Mouse (Mus musculus): Measurements from ENCODE around the gene Rassf8.

Rassf8 gene

DNA sequence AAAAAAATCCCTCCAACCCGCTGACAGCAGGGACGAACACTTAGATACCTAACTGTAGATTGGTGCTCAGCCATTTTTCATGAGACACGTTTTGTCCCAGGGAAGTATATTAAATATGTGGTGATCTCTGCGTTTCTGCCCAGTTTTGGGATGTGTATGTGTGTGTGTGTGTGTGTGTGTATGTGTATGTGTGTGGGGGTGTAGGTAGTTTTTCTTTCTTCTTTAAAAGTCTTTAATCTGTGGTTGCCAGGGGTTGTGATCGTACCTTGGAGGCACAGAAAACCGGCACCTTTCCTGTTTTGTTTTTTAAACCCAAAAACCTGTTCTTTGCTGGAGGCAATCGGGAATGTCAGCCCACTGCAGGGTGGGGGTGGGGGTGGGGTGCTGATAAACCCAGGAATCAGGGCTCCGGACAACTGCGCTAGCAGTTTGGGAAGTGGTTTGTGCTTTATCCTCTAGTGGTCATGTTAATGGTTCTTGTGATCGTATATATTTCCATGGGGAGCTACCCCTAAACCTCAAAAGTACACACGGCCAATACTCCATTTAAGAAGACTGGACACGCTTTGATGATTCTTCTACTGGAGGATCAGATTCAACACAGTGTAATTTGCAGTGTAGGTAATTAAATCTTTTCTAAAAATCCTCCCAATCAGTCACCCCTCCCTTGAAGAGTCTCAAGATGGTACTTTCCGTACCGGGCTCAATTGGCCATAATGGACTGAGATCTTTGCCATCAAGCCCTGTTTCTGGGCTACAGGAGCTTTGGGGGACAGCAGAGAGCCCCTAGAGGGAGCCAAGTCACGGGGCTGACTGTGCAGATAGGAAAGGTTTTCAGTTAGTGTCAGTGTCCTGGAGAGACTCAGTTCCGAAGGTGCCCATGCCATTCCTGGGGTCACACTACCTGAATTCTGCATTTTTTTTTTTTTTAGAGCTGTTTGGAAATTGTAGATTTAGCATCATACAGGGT is 1.4 kb downstream of the Rassf8 start:
- DNase-seq (ENCODE audit: low spot score in 2 of 2) = no peak

DNA sequence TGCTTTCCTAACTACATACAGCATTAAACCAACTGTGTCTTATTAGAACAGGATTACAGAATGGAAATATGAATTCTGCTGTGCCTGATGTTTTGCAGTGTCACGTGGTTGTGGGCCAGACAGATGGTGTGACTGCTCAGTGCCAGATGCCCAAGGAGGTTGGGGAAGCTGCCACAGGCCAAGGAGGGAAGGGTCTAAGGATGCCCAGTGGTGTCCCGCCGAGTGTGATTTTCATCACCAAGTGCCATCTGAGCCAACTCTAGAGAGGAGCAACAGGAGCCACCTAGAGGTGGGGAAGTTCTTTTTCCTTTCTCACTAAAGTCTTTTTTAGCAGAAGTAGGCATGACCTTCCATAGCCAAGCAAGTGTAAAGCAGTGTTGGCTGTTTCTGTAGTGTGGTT is 3.8 kb downstream of the Rassf8 start:
- no peak for DNase-seq (ENCODE audit: low spot score in 2 of 2)

GRCm38 (mm10) chr6:145753296-145753695 is 6.7 kb downstream of the Rassf8 start:
- no peak for DNase-seq (ENCODE audit: low spot score in 2 of 2)

- DNase-seq (ENCODE audit: low spot score in 2 of 2) = no peak
Observed at GRCm38 (mm10) chr6:145754416-145754815, 7.9 kb downstream of the Rassf8 start.

DNA sequence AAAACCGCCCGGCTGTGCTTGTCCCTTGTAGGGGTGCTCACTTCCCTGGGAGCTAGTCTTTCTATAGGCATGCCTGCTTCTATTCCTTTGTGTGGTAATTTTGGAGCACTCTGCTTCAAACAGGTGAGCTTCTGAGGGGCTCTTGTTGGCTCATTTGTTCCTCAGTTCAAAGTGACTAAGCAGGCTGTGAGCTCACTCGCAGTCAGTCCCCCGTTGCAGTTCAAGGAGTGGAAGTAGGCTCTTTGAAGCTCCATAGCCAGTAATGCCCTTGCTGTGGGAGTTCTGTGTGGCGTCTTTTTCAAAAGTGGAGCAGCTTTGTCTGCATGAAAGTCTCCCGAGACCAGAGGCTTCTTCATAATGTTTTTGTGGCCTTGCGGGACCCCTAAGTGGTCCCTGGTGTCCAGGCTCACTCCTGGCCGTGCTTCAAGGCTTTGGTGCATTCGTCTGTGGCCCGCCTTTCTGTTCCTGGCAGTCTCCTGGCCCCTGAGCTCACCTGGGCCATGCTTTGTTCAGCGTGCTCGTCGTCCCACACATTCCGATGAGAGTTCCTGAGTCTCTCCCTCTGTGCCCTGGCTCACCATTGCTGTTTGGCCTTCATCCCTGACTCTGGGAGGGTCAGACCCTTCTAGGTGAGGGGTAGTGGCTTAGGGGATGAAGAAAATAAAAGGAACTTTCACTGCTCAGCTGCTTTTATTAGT is 9.5 kb downstream of the Rassf8 start:
- DNase-seq (ENCODE audit: low spot score in 2 of 2) = no peak

DNA sequence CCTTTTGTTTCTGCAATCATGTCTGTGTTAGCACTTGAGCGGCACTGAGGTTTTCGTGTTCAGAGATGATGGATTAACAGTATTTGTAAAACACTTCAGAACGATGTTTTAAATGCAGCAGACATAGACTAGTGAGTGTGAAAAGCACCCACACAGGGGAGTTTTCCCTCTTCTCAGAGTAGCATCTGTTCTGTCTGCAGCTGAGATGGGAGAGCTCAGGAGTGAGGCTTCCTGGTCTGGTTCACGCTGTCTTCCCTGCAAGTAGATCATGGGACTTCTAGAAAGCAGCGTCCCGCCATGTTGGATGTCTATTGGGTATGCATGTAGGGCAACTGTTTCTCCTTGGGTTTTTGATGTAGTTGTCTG is 10.1 kb downstream of the Rassf8 start:
- DNase-seq (ENCODE audit: low spot score in 2 of 2) = no peak

- no peak for DNase-seq (ENCODE audit: low spot score in 2 of 2)
Observed at GRCm38 (mm10) chr6:145757346-145757745, 10.8 kb downstream of the Rassf8 start.

DNA sequence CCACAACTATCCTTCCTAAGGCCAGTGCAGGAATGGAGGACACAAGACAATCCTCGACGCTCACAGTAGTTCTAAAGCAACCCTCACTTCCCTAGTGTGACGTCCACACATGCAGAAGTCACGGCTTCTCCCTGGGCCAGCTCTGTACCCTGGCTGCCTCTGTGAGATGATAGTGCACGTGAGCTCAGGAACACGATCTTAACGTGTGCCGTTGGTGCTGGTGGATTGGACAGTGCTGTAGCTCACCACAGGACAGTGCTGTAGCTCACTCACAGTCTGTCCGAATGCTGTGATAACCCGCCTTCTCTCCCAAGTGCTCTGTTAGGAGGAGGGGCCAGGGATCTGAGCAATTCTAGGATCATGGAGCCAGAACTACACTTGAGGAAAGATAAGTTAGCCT is 12.1 kb downstream of the Rassf8 start:
- no peak for DNase-seq (ENCODE audit: low spot score in 2 of 2)

DNA sequence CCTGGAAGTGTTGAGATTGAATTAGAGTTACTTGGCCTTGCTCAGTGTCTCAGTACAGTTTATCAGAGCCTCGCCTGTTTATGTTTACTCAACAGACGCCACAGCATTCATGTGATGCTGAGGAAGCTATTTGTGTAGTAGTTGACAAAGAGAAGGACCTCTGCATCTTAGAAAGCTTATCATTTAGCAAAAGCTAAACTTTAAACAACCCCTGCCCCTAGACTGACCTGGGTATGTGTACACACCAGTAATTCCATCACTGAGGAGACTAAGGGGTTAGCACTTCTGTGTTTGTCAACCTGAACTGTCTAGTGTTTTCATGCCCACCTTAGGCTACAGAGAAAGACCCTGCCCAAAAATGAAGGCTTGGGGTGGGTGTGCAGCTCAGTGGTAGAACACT is 12.9 kb downstream of the Rassf8 start:
- no peak for DNase-seq (ENCODE audit: low spot score in 2 of 2)

DNA sequence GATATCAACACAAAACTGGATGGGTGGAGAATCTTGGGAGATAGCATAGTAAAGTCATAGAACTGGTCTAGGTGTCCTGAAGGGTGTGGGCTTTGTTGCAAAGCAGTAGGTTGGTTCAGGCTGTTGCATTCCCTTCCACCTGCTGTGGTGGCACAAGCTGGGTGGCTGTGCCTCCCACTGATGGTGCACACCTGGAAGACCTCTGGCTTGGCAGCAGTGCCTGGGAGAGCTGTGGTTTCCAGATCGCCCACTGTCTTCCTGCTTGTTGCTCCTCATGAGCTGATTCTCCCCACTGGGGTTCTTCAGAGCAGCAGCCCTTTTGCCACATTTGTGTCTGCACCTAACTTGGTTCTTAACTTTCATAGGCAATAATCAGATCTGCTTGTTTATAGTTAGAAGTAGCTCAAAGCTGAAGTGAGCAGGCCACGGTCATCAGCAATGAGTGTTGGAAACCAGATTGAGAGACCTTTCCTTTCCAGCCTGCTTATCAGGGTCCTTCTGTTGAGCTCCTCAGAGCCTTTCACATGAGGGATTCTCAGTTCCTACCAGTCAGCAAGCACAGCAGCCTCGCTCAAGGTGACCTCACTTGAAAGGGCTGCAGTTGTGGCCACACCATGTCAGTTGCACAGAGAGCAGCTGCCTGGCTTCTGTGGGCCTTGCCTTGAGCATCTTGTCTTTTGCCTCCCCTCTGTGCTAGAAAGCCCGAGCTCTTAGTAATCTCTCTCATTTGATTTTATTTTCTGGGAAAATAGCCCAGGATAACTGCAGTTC is 13.9 kb downstream of the Rassf8 start:
- DNase-seq (ENCODE audit: low spot score in 2 of 2) = no peak

DNA sequence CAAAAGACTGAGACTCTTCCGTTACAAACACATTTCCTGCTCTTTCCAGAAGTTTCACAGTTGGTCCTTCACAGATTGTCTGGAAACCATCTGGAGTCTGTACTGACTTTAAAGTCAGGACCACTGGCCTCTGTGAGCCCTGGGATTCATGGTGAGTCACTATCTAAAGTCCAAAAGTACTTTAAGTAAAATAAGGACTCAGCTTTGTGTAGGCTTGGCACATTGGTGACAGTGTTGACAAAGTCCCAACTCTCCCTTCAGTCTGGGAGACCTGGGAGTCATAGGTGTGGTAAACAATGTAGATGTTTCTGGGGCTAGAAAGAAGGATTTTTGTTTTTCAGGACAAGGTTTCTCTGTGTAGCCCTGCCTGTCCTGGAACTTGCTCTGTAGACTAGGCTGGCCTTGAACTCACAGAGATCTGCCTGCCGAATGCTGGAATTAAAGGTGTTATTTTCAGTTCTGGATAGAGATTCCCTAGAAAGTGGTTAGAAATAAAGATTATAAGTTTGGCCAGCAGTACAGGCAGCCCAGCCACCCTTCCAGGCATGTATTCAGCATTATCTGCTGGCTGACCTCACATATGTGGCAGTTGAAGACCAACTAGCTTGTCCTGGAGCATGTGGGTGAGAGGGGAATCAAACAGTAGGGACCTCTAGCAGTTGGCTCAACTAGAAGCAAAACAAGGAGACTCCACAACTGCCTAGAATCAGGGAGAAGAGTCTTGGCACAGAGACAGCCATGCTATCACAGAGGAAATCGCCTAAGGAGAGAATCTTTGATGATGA is 14.8 kb downstream of the Rassf8 start:
- DNase-seq (ENCODE audit: low spot score in 2 of 2) = no peak

DNA sequence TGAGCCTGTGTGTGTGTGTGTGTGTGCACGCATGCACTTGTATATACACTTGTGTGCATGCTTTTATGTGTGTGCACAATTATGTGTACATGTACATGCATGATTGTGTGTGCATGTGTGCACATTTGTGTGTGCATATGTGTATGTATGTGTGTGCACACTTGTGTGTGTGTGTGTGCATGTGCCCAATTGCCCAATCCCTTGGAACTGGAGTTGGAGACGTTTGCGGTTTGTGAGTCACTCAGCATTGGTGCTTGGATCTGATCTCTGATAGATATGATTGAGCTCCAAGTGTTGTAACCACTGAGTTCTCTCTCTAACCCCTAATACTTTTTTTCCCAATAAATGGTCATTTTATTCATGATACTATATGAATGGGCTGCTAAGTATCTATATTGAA is 15.5 kb downstream of the Rassf8 start:
- no peak for DNase-seq (ENCODE audit: low spot score in 2 of 2)

- DNase-seq (ENCODE audit: low spot score in 2 of 2) = no peak
Observed at GRCm38 (mm10) chr6:145763051-145763450, 16.5 kb downstream of the Rassf8 start.

DNA sequence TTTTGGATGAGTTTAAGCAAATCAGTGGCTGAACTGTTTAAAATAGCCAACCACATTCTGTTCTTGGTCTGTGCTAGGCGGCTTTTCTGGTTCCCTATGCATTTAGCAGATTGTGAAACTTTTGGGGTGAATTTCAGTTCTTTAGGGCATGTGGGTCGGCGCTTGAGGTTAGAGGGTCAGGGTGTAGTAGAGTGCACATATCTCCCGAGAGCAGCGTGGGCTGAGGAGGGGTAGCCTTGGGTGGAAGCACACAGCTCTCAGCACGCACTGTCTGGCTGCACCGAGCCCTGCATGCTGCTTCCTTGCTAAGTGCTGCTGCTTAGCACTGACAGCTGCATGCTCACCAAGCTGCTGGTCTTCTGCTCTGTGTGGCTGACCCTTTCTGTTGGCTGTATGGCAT is 18.5 kb downstream of the Rassf8 start:
- DNase-seq (ENCODE audit: low spot score in 2 of 2) = no peak

GRCm38 (mm10) chr6:145766971-145767370 is 20.4 kb downstream of the Rassf8 start:
- DNase-seq (ENCODE audit: low spot score in 2 of 2) = no peak

DNA sequence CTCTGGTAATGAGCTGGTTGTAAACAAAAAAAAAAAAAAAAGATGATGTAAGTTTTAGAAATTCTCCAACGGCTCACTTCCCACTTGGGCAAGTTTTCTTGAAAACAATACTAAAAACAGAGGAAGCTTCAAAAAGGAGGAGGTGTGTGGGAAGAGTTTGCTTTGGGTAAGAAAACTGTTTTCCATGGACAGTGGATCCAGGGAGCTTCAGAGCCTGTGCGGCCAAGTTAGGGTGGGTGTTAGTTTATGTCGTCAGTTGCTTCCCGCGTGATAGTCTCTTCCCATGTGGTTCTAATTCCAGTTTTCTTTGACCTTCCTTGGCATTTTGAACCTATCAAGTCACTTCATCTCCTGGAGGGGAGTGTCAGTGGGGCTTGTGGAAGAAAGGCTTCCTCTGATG is 21.1 kb downstream of the Rassf8 start:
- no peak for DNase-seq (ENCODE audit: low spot score in 2 of 2)

GRCm38 (mm10) chr6:145768671-145769292 is 22.2 kb downstream of the Rassf8 start:
- DNase-seq (ENCODE audit: low spot score in 2 of 2) = no peak

- no peak for DNase-seq (ENCODE audit: low spot score in 2 of 2)
Observed at GRCm38 (mm10) chr6:145769855-145770254, 23.3 kb downstream of the Rassf8 start.

DNA sequence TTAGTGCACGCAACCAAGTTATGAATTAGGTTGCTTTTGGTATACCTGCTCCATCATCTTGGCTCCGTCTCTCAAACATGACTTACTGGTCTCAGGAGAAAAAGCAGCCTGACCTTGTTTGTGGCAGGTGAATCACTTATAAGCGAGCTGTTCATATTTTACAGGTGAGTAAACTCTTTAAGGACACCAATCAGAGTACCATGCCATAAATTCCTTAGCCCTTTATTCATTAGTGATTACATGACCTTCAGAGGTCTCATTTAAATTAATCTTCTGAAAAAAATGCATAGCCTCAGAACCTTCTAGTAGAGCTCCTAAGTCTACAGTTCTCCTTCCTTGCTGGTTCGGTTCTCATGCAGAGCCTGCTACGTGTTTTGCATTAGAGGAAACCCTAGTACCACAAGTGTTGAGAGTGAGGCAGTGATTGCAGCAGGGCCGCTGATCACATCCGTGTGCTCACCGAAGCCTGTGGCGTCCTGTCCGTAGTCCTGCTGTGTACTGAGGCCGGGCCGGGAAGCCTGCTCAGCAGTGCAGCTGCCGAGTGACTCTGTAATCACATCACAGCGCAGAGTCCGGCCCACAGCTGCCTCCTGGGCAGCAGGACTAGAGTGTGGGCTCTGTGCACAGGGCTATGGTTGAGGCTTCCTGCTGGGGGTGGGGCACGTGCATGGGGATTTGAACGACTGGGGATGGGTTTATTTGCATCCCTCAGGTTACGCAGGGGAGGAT is 23.9 kb downstream of the Rassf8 start:
- no peak for DNase-seq (ENCODE audit: low spot score in 2 of 2)

DNA sequence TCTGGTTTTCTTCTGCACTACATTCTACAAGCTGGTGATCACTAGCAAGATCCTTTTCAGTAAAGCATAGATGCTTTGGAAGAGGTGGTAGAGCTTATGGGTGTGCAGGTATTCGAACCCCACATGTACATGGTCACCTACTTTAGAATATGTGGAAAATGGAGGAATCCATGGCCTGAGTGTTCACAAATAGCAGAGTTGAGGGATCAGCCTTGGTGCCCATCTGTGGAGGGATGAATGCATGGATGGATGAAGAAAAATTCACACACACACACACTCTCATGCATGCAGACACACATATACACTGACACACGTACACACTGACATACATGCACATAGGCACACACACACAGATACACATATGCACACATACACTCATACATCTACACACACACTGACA is 27.9 kb downstream of the Rassf8 start:
- no peak for DNase-seq (ENCODE audit: low spot score in 2 of 2)

Measured in frontal cortex, postnatal 10 days (tissue).